Comparison of ENCODE assay signal across 8 mouse cellular contexts in genomic region chr9:20916160-20916559, GRCm38 (mm10). TPM values are rescaled to one million over a fixed set of nuclear protein-coding genes. Genes with fewer than 3 reads are reported as not detected.
A peak's percentile ranks its signal among the peaks of the same experiment; 100 is the strongest.
DNase-seq lines count a peak whose midpoint lies in the region; ATAC-seq lines count a peak whose summit lies in the region.

No protein-coding gene starts in this region.

- peak; percentile 41 for DNase-seq in adrenal gland, postnatal 14 days
- no peak for DNase-seq in adrenal gland, adult 8-10 months
- peak; percentile 73 for DNase-seq in CD4-positive, CD25-positive, alpha-beta regulatory T cell, adult 2 months (ENCODE audit: low read depth, low spot score)
- no peak for DNase-seq in embryo, embryonic 11 days
- no peak for DNase-seq in right cerebral cortex, adult 18-20 months
- DNase-seq in left cerebral cortex, adult 9 months (ENCODE audit: low spot score in 2 of 2) = no peak

- peak; percentile 65 for ATAC-seq in granulocyte monocyte progenitor cell, adult 5-6 weeks (replicated peaks; ENCODE audit: poor library complexity, severe bottlenecking)
- ATAC-seq in megakaryocyte, adult 5-6 weeks (ENCODE audit: poor library complexity, severe bottlenecking) = peak; percentile 78

RNA-seq across cellular contexts. Expression of gene Eif3g, which starts 17.7 kb away (rescaled TPM):
- 146 and 155 TPM in 2 replicates for total RNA-seq in adrenal gland, postnatal 14 days (2021)
- 100 to 1,000 TPM; 152 to 182 (median 170) TPM for total RNA-seq in adrenal gland, adult 8-10 months (2022)
- total RNA-seq in granulocyte monocyte progenitor cell, adult 5-6 weeks (2014; fragmentation: Nextera tagmentation) = 224 and 262 TPM in 2 replicates
- 187 and 207 TPM in 2 replicates for total RNA-seq in granulocyte monocyte progenitor cell, adult 5-6 weeks (2017)
- 88.4 and 102 TPM in 2 replicates for total RNA-seq in megakaryocyte, adult 5-6 weeks (2015)
- total RNA-seq in megakaryocyte, adult 5-6 weeks (2017) = 79.0 and 80.6 TPM in 2 replicates

RNA-seq across cellular contexts. Expression of gene Ppan, which starts 28.2 kb away (rescaled TPM):
- total RNA-seq in adrenal gland, postnatal 14 days (2021) = 38.0 and 44.2 TPM in 2 replicates
- 10 to 100 TPM; 27.8 to 43.1 (median 35.8) TPM for total RNA-seq in adrenal gland, adult 8-10 months (2022)
- total RNA-seq in granulocyte monocyte progenitor cell, adult 5-6 weeks (2014; fragmentation: Nextera tagmentation) = 88.0 and 115 TPM in 2 replicates
- 172 and 173 TPM in 2 replicates for total RNA-seq in granulocyte monocyte progenitor cell, adult 5-6 weeks (2017)
- total RNA-seq in megakaryocyte, adult 5-6 weeks (2015) = 5.7 and 7.8 TPM in 2 replicates
- 27.5 and 32.2 TPM in 2 replicates for total RNA-seq in megakaryocyte, adult 5-6 weeks (2017)

RNA-seq across cellular contexts. Expression of gene Angptl6, which starts 36.6 kb away (rescaled TPM):
- total RNA-seq in adrenal gland, postnatal 14 days (2021) = 3.4 and 5.3 TPM in 2 replicates
- total RNA-seq in adrenal gland, adult 8-10 months (2022) = 1 to 10 TPM; 2.7 to 4.8 (median 3.2) TPM
- 1.5 and 2.5 TPM in 2 replicates for total RNA-seq in granulocyte monocyte progenitor cell, adult 5-6 weeks (2014; fragmentation: Nextera tagmentation)
- 0.52 and 1.4 TPM in 2 replicates for total RNA-seq in granulocyte monocyte progenitor cell, adult 5-6 weeks (2017)
- total RNA-seq in megakaryocyte, adult 5-6 weeks (2015) = 0.62 and 1.3 TPM in 2 replicates
- total RNA-seq in megakaryocyte, adult 5-6 weeks (2017) = 0.11 and 0.57 TPM in 2 replicates

RNA-seq across cellular contexts. Expression of gene Dnmt1, which starts 43.5 kb away (rescaled TPM):
- 56.0 and 58.0 TPM in 2 replicates for total RNA-seq in adrenal gland, postnatal 14 days (2021)
- total RNA-seq in adrenal gland, adult 8-10 months (2022) = 10 to 100 TPM; 39.6 to 63.8 (median 47.8) TPM
- total RNA-seq in granulocyte monocyte progenitor cell, adult 5-6 weeks (2014; fragmentation: Nextera tagmentation) = 172 and 204 TPM in 2 replicates
- total RNA-seq in granulocyte monocyte progenitor cell, adult 5-6 weeks (2017) = 244 and 247 TPM in 2 replicates
- total RNA-seq in megakaryocyte, adult 5-6 weeks (2015) = 85.4 and 89.6 TPM in 2 replicates
- 165 and 171 TPM in 2 replicates for total RNA-seq in megakaryocyte, adult 5-6 weeks (2017)

RNA-seq across cellular contexts. Expression of gene A230050P20Rik, which starts 47.7 kb away (rescaled TPM):
- total RNA-seq in adrenal gland, postnatal 14 days (2021) = 17.6 and 22.7 TPM in 2 replicates
- 10 to 100 TPM; 17.8 to 48.3 (median 32.4) TPM for total RNA-seq in adrenal gland, adult 8-10 months (2022)
- 13.8 and 44.1 TPM in 2 replicates for total RNA-seq in granulocyte monocyte progenitor cell, adult 5-6 weeks (2014; fragmentation: Nextera tagmentation)
- total RNA-seq in granulocyte monocyte progenitor cell, adult 5-6 weeks (2017) = 14.4 and 16.1 TPM in 2 replicates
- 1.5 and 2.3 TPM in 2 replicates for total RNA-seq in megakaryocyte, adult 5-6 weeks (2015)
- total RNA-seq in megakaryocyte, adult 5-6 weeks (2017) = 1.4 and 2.6 TPM in 2 replicates

Comparison
In these comparisons a context has a peak if more than half of its experiments do, and no peak if none do; other contexts are left out.
1. DNase-seq: peak in adrenal gland, postnatal 14 days (single experiment) and CD4-positive, CD25-positive, alpha-beta regulatory T cell, adult 2 months (single experiment); none in adrenal gland, adult 8-10 months (single experiment), embryo, embryonic 11 days (single experiment), right cerebral cortex, adult 18-20 months (single experiment) and left cerebral cortex, adult 9 months (0 of 2).